Mouse (Mus musculus) ovary, postnatal 14 days (tissue): Measurements from ENCODE around the gene Ints1.
A peak's percentile ranks its signal among the peaks of the same experiment; 100 is the strongest.

Source experiments
- DNase-seq: peaks from one replicate; pipeline ENCODE4 v3.0.0; 2022; ENCODE audit warnings: low spot score

The Ints1 gene

DNA sequence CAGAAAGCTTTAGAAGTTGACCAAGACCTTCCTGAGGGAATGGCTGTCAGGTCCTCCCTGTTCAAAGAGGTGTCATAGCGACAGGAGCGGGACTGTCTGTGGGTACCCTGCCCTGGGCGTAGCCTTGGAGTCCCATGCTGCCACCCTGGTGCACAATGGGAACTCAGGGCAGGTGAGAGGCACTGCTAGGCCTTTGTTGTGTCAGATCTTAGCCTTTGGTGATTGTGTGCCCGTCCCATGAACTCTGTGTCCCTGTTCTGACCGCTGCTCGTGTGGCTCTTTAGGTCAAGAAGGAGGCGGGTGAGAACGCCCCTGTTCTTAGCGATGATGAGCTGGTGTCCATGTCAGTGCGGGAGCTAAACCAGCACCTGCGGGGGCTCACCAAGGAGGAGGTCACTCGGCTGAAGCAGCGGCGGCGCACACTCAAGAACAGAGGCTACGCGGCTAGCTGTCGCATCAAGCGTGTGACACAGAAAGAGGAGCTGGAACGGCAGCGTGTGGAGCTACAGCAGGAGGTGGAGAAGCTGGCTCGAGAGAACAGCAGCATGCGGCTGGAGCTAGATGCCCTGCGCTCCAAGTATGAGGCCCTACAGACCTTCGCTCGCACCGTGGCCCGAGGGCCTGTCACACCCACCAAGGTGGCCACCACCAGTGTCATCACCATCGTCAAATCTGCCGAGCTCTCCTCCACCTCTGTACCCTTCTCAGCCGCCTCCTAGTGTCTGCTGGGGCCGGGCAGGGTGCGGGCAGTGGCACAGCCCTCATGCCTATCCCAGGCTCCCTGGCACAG, 24.5 kb upstream of the Ints1 start:
- no peak for DNase-seq

DNA sequence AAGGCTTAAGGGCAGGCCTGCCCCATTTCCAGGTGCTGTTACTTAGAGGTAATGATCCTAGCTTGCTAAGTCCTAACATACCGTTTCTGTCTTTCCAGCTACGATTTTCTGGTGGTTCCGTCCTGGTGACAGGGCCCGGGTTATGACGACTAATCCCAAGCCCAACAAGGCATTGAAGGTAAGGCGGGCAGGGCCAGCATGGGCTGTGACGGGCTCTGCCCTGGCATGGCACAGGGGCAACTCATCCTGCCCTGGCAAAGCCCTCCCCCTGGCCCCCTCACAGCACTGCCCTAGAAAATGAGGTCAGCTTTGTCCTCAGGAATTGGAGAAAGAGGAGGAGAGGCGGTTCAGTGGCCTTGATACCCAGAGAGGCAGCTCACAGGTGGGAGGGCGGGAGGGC, 23.6 kb upstream of the Ints1 start:
- DNase-seq = no peak

DNA sequence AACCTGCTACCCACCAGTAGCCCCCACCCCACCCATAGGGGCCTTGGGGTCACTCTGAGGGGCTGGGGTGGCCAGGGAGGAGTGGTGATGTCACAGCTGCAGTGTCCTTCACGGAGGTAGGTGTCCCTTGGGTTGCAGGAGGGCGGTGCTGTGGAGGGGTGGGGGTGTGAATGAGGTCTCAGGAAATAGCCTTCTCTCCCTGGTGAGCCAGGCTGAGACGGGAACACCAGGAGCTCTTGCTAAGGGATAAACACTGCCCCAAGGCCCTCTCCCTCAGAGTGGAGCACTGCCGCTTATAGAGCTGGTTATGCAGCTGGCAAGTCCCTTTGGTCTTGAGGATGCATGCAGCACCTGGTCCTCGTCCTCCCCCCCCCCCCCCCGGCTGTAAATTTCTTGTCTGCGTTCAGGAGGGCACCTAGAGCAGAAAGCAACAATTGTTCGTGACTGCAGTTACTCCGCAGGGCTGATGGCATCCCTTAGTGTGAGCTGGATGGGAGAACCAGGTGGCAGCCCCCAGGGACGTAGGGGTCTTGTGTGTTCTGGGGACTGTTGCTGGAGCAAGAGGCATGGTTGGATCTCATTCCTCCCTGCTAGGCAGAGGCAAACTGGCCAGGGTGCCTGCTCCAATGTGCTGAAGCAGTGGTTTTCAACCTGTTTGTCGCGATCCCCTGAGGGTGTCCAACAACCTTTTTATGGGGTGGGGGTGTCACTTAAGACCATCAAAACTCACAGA, 22.9 kb upstream of the Ints1 start:
- no peak for DNase-seq

DNA sequence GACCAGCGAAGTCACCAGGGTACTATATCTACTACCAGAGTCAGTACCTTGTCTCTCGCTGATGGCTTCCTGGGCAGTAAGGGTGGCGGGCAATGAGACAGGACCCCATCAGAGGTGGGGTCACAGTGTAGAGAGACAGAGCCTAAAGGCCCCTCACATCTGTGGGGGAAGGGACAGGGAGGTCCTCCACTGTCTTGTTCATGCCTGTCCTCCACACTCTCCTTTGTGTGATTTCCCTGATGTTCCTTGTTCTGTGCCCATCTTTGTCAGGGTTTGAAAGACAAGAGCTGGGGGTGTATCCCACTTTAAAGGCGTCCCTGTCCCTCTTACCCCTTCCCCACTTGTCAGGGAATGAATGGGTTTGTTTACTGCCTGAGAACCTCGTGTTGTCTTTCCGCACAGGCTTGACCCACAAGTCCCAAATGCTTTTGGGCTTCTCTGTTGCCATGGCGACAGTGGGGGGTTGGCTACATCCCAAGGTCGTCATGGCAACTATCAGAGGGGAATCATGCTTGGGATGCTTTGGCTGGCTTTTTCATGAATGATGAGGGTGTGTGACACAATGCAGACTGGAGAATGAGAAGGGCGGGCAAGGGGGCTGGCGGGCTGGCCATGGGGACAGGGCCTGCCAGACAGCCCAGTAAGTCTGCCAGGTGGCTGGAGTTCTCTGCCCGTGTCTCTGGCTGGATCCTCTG, 22.1 kb upstream of the Ints1 start:
- peak; percentile 87 for DNase-seq

- peak; percentile 48 for DNase-seq
Measured at GRCm38 (mm10) chr5:139796900-139797299, 21.4 kb upstream of the Ints1 start.

DNA sequence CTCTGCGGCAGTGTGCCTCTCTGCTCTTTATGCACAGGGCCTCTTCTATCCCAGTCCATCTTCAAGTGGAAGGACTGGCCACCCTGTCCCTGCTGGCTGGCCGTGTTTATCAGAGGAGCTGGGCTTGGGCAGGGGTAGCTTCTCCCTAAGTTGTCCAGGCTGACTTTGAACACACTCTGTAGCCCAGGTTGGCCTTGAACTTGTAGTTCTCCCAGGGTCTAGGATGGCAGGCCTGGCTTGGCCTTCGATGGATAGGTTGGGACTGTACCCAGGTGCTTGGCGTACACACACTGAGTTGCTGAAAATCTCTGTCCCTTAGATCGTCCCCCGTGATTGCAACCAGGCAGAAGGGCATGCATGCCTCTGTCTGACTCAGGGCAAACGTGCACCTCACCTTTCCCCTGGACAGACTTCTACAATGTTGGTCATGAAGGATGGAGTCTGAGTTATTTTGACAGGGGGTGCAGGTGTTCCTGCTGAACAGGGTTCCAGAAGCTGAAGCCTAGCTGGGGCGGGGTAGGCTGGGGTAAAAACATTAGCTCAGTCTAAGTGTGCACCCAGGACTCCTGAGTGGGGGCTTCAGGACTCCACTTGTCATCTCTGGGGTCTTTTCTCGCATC, 20.6 kb upstream of the Ints1 start:
- no peak for DNase-seq

DNA sequence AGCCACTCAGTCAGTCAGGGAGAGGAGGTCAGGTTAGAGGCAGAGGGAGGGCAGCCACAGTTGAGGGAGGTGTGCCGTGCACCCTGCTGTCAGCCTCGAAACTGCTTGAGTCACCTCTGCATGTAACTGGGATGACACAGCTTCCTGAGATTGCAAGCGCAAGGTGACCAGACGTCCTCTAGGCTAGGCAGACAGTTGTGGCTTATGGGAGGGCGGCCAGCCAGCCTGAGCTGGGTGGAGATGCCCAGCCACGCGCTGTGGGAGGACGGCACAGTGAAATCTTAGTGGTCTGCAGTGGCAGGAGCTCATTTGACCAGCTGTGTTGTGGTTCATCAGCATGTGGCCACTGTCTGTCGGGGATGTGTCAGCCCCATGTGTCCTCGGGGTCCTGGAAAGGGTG, 19.5 kb upstream of the Ints1 start:
- no peak for DNase-seq

GRCm38 (mm10) chr5:139794137-139794536, 18.7 kb upstream of the Ints1 start:
- no peak for DNase-seq

GRCm38 (mm10) chr5:139793338-139794089, 18.0 kb upstream of the Ints1 start:
- DNase-seq = no peak

DNA sequence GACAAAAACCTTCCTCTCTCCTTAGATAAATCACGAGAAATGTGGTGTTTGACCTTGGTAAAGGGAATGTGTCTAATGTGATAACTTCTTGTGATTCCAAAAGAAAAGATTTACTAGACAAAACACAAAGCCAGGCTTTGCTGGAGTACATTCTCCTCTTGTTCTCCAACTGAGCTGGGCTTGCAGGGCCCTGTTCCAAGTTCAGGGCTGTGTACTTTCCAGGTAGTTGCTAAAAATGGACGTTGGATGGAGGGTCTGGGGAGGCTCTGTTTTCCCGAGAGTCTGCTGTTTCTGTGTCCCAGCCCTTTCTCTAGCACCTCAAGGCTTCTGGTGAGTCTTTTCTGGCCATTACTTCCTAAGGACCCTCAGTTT, 17.5 kb upstream of the Ints1 start:
- DNase-seq = no peak

DNA sequence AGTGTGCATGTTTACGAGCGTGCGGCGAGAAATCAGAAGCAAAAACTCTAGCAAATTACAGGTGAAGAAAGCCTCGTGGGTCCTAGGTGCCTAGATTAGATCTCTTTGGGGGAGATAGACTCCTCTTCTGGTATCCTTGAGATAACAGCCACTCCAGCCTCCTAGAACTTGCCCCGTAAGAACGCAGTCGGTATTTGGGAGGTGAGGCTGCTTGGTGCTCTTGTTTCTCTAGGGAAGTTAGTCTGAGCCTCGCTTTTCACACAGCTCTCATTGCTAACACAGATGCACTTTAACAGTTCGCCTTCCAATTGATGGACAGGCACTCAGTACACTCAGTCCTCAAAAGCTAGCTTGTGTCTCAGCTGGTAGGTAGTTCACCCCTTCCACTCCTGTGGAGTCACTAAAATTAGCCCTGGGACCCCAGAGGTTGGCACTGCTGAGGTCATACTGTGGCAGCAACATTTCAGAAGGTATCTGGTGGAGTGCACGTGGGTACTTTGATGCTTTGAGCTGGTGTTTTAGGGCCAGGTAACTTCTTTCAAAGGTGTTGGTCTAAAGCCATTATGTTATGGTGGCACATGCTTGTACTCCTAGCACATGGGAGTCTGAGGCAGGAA, 16.8 kb upstream of the Ints1 start:
- no peak for DNase-seq

DNA sequence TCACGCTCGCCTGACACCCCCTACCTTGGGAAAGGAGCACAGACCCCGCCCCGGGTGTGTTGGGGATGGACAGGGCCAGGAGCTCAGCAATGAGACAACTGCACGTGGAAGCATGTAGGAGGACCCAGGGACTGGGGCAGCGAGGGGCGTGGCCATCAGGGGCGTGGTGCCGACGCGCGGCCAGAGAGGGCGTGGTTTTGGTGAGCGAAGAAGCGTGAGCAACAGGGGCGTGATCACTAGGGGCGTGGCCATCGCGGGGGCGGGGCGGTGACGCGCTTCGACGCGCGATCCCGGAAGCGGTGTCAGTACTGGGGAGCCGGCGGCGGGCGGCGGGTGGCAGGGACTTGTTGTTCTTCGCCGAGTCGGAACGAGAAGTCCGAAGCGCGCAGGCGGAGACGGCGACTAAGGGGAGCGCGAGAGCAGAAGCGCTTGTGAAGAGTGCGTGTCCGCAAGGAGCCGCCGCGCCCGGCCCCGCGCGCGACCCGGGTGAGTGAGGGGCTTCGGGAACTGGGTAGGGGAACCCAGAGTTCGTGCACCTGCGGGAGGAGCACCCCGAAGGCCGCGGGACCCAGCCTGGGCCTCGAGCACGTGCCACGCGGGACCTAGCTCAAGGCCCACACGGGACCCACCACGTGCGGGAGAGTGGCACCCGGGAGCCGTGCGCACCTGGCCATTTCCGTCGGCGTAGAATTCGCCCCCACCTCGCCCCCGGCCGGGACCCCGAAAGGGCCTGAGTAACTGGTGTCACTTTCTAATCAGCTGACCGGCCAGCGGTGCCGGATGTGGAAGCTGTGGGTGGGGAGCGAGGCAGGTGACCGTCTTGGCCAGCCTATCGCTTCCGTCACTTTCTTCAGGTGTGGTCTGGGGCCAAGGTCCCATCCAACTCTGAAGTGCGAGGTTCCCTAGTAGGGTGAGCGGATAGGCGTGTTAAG, 16.0 kb upstream of the Ints1 start, which contains the start of gene Mafk:
Mafk (plus strand) TSS at position 287 of the 932 bp plus-strand sequence.
- peak; percentile 98 for DNase-seq

- no peak for DNase-seq
Measured at GRCm38 (mm10) chr5:139789466-139789865, 14.0 kb upstream of the Ints1 start.

DNA sequence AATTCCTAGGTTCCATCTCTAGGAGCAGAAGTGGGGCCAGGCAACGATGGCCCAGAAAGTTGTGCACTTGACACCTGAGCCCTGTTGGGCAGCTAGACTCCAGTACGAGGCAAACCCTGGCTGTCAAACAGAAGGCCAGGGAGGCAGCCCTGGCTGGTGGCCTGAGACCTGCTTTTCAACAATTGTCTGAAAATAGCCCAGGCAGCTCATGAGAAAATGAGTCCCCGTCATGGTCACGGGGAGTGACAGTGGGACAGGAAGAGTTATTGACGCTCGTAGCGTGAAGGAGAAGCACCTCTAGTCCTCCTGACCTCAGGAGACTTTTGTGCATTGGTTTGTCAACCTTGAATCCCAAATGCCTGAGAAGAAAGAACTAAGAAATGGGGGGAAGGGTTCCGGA, 5.9 kb upstream of the Ints1 start:
- DNase-seq = no peak

- DNase-seq = no peak
Measured at GRCm38 (mm10) chr5:139776966-139777365, 1.5 kb upstream of the Ints1 start.

DNA sequence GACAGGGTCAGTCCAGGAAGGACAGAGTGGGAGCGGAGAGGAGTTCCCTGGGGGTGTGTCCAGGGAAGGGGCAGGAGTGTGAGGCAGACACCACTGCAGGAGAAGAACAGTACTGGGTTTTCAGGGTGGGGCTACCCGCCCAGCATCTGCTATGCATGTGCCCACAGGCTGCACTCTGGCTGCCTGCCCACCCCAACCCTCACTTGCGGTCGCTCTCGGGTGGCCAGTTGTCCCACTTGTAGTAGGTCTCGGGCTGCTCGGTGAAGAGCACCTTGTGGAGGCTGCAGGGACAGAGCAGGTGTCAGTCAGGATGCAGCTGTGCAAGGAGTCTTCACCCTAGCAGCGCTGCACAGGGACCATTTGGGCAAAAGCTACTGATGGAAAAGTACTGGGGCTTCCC, 7.3 kb downstream of the Ints1 start:
- no peak for DNase-seq

GRCm38 (mm10) chr5:139764296-139764695, 11.2 kb downstream of the Ints1 start:
- no peak for DNase-seq

- no peak for DNase-seq
Measured at GRCm38 (mm10) chr5:139758096-139758495, 17.4 kb downstream of the Ints1 start.

- DNase-seq = no peak
Measured at GRCm38 (mm10) chr5:139756586-139756985, 18.9 kb downstream of the Ints1 start.

DNA sequence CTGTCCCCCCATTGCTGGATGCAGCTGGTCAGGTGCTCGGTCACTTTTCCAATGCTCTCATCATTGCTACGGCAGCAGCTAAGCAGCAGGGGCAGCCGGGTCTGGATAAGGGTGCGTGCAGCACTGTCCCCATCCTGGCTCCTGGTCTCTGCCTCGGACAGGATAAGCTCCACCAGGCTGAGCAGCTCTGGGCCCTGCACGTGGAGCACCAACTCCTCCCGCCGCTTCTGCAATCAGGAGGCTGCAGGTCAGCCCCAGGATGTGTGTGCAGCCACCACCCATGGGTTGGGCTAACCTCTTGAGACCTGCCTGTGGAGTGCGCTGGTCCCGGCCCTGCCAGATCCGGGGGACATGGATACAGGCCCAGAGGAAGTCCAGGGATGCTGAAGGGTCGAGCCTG, 19.3 kb downstream of the Ints1 start:
- no peak for DNase-seq
